Mouse (Mus musculus) midbrain, embryonic 10.5 days (tissue): Measurements from ENCODE around the gene Arhgef18. TPM values are rescaled to one million over a fixed set of nuclear protein-coding genes. Genes with fewer than 3 reads are reported as not detected.
A peak's percentile ranks its signal among the peaks of the same experiment; 100 is the strongest.

Source experiments
- DNase-seq: peaks from one replicate; pipeline ENCODE4 v3.0.0-alpha.2; 2017; ENCODE audit warnings: low spot score
- H3K27ac ChIP-seq: fragments of 300-500 bp; sonication (generic); replicated peaks from 2 replicates; pipeline ENCODE4 v1.5.1; 2016; ENCODE audit warnings: mild to moderate bottlenecking
- H3K27me3 ChIP-seq: fragments of 300-500 bp; sonication (generic); 2 replicates; pipeline ENCODE4 v1.6.1; 2016; ENCODE audit warnings: low read depth, mild to moderate bottlenecking; ENCODE audit not compliant: poor library complexity, severe bottlenecking
- H3K36me3 ChIP-seq: fragments of 300-500 bp; sonication (generic); 2 replicates; pipeline ENCODE4 v1.6.1; 2016; ENCODE audit warnings: mild to moderate bottlenecking, moderate library complexity
- H3K4me1 ChIP-seq: fragments of 300-500 bp; sonication (generic); 2 replicates; pipeline ENCODE4 v1.6.1; 2016
- H3K4me3 ChIP-seq: fragments of 300-500 bp; sonication (generic); 2 replicates; pipeline ENCODE4 v1.5.1; 2016; ENCODE audit warnings: mild to moderate bottlenecking, moderate library complexity
- H3K9me3 ChIP-seq: fragments of 300-500 bp; sonication (generic); replicated peaks from 2 replicates; pipeline ENCODE4 v1.6.1; 2016; ENCODE audit warnings: mild to moderate bottlenecking
- WGBS: fragments of 180-500 bp; shearing (Covaris S2); methylation state at CpG from one replicate; pipeline ENCODE4 v1.1.7; 2016; 5-methylcytosine and 5-hydroxymethylcytosine counted together
- polyA plus RNA-seq: library from polyadenylated mRNA; unstranded; fragments of >200 nt; fragmentation: Nextera tagmentation; extraction: Ambion mirVana; gene quantifications from 2 replicates; pipeline ENCODE4 v1.2.1, GENCODE M21; 2016

Arhgef18 gene
- polyA plus RNA-seq, 1 experiment from 2014 or later, result 10.3 TPM

DNA sequence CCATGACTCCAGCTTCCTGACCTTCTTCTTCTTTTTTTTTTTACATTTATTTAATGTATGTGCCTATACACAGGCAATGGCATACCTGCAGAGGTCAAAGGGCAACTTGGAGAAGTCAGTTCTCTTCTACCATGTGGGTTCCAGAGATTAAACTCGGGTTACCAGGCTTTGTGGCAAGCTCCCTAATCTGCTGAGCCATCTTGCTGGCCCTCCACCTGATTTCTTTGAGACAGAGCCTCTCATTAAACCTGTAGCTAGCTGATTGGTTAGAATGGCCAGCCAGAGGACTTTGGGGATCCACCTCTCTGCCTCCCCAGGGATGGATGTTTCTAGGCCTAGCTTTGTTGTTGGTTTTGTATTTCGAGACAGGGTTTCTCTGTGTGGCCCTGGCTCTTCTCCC lies 18.3 kb downstream of the Arhgef18 start:
- Histone ChIP-seq H3K27ac (no peak overlapping the region), H3K4me1 (peaks cover 33% of the 10 kb centered on the region), H3K9me3 (no peaks in the 10 kb centered on the region), H3K36me3 (peaks cover 7% of the 10 kb centered on the region), H3K27me3 (0 out of 2 replicates have a peak, but pooled peaks cover 4% of the 10 kb centered on the region), H3K4me3 (no peak overlapping the region)
- DNase-seq, result no peak
- 71% methylated on average over 2 of the region's 2 CpGs for WGBS

DNA sequence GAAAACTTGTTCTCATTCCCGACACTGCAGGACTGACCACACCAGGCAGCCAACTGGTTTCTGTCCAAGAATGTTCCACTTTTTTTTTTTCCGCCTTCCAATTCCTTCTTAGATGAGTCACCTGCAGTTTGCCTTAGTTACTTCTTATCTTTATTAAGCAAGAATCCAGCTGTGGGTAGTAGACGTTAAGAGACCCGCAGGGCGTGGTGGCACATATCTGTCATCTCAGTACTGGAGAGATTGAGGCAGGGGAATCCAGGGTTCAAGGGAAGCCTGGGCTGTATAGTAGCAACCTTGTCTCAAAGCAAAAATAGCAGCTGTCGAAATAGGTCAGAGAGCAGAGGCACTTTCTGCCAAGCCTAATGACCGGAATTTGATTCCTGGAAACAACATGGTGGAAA lies 19.1 kb downstream of the Arhgef18 start:
- Histone ChIP-seq H3K4me3 (no peak overlapping the region), H3K36me3 (peaks cover 2% of the 10 kb centered on the region; the same call in 1 of the 2 replicates), H3K4me1 (peaks cover 41% of the 10 kb centered on the region), H3K9me3 (no peaks in the 10 kb centered on the region), H3K27me3 (0 out of 2 replicates have a peak, but pooled peaks cover 4% of the 10 kb centered on the region), H3K27ac (no peak overlapping the region)
- DNase-seq, result no peak
- WGBS, result 90% methylated on average over 7 of the region's 7 CpGs

DNA sequence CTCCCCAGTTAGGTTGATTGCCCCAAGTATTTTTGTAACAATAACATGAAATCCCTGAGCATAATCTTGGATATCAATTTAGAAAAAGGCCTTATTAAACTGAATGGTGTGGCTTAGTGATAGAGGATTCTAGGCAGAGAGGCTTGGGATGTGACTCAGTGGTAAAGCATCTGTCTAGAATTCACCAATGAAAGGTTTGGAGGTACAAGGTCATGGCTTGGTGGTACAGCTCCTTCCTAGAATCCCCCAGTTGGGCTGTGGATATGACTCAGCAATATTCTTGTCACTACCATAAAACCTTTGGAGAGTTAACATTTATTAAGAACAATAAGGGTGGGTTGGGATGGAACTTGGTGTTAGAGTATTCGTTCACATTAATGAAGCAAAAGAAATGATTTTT lies 20.0 kb downstream of the Arhgef18 start:
- DNase-seq, result no peak

DNA sequence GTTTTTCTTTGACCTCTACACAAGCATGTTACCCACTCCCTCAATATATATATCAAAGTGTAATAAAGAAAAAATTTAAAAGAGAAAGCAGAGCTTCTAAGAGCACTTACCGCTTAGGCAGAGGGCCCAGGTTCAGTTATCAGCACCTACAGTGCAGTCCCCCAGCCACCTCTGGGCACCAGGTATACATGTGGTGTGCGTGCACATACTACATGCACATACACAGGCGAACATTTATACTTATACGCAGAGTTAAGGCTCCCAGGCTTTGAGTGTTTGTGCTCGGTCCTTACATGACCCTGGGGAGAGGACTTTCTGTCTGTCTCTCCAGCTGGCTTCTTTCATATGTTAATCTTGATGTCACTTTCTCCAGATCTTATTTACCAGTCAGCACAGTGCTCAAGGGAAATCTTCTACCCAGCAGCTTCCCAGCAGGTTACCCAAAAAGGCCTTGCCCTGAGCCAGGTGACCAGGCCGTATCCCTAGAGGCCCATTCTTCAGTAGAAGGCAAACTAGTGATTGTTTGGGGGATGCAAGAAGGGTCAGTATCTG lies 21.9 kb downstream of the Arhgef18 start:
- Histone ChIP-seq H3K27me3 (0 out of 2 replicates have a peak, but pooled peaks cover 4% of the 10 kb centered on the region), H3K4me1 (peaks cover 56% of the 10 kb centered on the region), H3K27ac (peak overlapping the region; percentile 58)

More for the DNA sequence above, 20.0 kb downstream of the Arhgef18 start:
- H3K27me3 ChIP-seq, result 0 out of 2 replicates have a peak, but pooled peaks cover 4% of the 10 kb centered on the region
- H3K4me1 ChIP-seq, result peaks cover 50% of the 10 kb centered on the region
- WGBS, result 93% methylated on average over 1 of the region's 1 CpGs
- H3K4me3 ChIP-seq, result no peak overlapping the region
- no peaks in the 10 kb centered on the region for H3K9me3 ChIP-seq
- H3K27ac ChIP-seq, result no peak overlapping the region
- H3K36me3 ChIP-seq, result no peaks in the 10 kb centered on the region

DNA sequence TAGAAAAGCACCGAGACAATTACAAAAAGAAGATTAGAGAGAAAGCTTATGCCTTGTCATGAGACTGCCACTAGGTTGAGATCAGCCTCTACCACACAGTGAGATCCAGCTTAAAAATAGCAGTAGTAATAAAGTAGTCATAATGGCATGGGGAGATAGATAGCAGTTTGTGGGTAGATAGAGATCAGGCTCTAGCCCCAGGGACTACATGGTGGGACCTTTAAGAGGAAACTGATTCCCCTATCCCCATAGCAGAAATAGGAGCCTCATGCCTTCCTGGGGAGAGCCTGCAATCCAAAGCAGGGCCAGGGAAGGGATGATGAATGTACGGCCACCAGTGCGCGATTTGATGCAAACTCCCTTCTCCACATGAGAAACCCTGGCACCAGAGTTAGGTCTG lies 22.5 kb downstream of the Arhgef18 start:
- H3K4me3 ChIP-seq, result no peak overlapping the region
- H3K27me3 ChIP-seq, result 0 out of 2 replicates have a peak, but pooled peaks cover 4% of the 10 kb centered on the region
- no peak for DNase-seq
- peak overlapping the region; percentile 58 for H3K27ac ChIP-seq
- H3K4me1 ChIP-seq, result peaks cover 56% of the 10 kb centered on the region
- H3K36me3 ChIP-seq, result no peaks in the 10 kb centered on the region
- 51% methylated on average over 4 of the region's 4 CpGs for WGBS
- no peaks in the 10 kb centered on the region for H3K9me3 ChIP-seq

More for the DNA sequence above, 21.9 kb downstream of the Arhgef18 start:
- Histone ChIP-seq H3K9me3 (no peaks in the 10 kb centered on the region), H3K36me3 (no peaks in the 10 kb centered on the region), H3K4me3 (no peak overlapping the region)
- peak; percentile 16 for DNase-seq
- WGBS, result 39% methylated on average over 6 of the region's 6 CpGs

DNA sequence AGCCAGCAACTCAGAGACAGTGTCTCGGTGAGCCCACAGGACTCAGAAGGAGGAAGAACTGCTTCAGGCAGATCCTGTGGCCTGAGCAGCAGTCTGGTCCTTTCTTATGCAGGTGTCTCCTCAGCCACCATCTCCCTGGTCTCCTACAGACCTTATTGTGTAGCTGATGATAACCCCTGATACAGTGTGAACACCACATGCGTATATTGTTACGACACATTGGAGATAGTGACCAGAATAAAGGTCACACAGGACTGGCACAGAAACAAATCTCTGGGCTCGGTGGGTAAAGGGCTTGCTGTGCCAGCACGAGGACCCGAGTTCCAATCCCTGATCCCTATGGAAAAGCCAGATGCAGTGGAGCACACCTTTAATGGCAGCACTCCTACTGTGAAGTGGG lies 22.9 kb downstream of the Arhgef18 start:
- Histone ChIP-seq H3K27ac (peak overlapping the region; percentile 58; the same call in 1 of the 2 replicates), H3K27me3 (0 out of 2 replicates have a peak, but pooled peaks cover 4% of the 10 kb centered on the region), H3K4me1 (peaks cover 56% of the 10 kb centered on the region), H3K4me3 (no peak overlapping the region), H3K9me3 (no peaks in the 10 kb centered on the region), H3K36me3 (no peaks in the 10 kb centered on the region)
- DNase-seq, result no peak
- 89% methylated on average over 6 of the region's 6 CpGs for WGBS

DNA sequence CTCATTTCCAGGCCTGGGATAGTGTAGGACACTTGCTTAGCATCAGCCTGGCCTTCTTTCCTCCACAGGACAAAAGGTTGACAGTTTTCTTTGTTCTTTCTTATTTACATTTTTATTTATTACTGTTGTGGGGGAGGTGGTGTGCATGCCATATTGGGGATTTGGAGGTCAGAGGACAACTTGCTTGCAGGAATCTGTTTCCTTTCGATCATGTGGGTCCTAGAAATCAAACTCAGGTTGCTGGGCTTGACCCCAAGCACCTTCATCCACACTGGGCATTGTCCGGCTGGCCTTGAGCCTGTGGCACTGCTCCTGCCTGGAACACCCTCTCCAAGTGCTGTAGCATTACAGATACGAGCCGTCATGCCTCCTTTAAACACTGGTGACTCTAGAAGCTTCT lies 24.0 kb downstream of the Arhgef18 start:
- peak; percentile 26 for DNase-seq
- Histone ChIP-seq H3K27ac (peak overlapping the region; percentile 81), H3K4me1 (peaks cover 56% of the 10 kb centered on the region), H3K9me3 (no peaks in the 10 kb centered on the region), H3K27me3 (0 out of 2 replicates have a peak, but pooled peaks cover 4% of the 10 kb centered on the region), H3K4me3 (no peak overlapping the region), H3K36me3 (no peaks in the 10 kb centered on the region)
- WGBS, result 20% methylated on average over 4 of the region's 4 CpGs

GRCm38 (mm10) chr8:3417455-3417854 lies 24.6 kb downstream of the Arhgef18 start:
- Histone ChIP-seq H3K4me1 (peaks cover 56% of the 10 kb centered on the region), H3K4me3 (peak overlapping the region; percentile 9), H3K36me3 (no peaks in the 10 kb centered on the region), H3K27me3 (0 out of 2 replicates have a peak, but pooled peaks cover 4% of the 10 kb centered on the region), H3K9me3 (no peaks in the 10 kb centered on the region), H3K27ac (peak overlapping the region; percentile 81)
- peak; percentile 58 for DNase-seq
- WGBS, result 1% methylated on average over 8 of the region's 8 CpGs

DNA sequence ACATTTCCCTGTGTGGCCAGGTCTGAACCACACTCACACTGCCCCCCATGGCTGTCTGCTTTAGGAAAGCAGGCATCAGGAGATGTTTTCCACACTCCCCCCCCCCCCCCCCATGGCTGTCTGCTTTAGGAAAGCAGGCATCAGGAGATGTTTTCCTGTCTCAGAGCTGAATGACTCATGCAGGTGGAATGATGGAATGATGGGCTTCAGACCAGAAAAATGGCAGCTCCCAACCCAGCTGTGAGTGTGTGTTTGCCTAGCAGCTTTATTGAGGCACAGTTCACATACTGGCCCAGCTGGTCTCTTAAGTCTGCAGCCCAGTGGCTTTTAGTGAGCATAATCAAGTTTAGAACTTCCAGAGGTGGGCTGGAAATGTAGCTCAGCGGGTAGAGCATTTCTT lies 25.3 kb downstream of the Arhgef18 start:
- H3K4me1 ChIP-seq, result peaks cover 56% of the 10 kb centered on the region
- 0 out of 2 replicates have a peak, but pooled peaks cover 4% of the 10 kb centered on the region for H3K27me3 ChIP-seq
- H3K4me3 ChIP-seq, result no peak overlapping the region; the same call in 1 of the 2 replicates
- no peaks in the 10 kb centered on the region for H3K36me3 ChIP-seq
- H3K9me3 ChIP-seq, result no peaks in the 10 kb centered on the region
- H3K27ac ChIP-seq, result peak overlapping the region; percentile 81
- peak; percentile 18 for DNase-seq
- WGBS, result 81% methylated on average over 1 of the region's 1 CpGs

- 0 out of 2 replicates have a peak, but pooled peaks cover 4% of the 10 kb centered on the region for H3K27me3 ChIP-seq
Measured at GRCm38 (mm10) chr8:3420105-3420706, 27.4 kb downstream of the Arhgef18 start.

GRCm38 (mm10) chr8:3421507-3421906 lies 28.7 kb downstream of the Arhgef18 start:
- WGBS, result 93% methylated on average over 5 of the region's 5 CpGs
- Histone ChIP-seq H3K9me3 (no peaks in the 10 kb centered on the region), H3K4me1 (peaks cover 24% of the 10 kb centered on the region), H3K27ac (no peak overlapping the region), H3K27me3 (no peaks in the 10 kb centered on the region), H3K36me3 (no peaks in the 10 kb centered on the region), H3K4me3 (no peak overlapping the region)
- no peak for DNase-seq

More at GRCm38 (mm10) chr8:3420105-3420706, 27.4 kb downstream of the Arhgef18 start:
- Histone ChIP-seq H3K9me3 (no peaks in the 10 kb centered on the region), H3K4me1 (peaks cover 37% of the 10 kb centered on the region), H3K4me3 (no peak overlapping the region), H3K27ac (no peak overlapping the region), H3K36me3 (no peaks in the 10 kb centered on the region)
- WGBS, result 92% methylated on average over 10 of the region's 10 CpGs
- no peak for DNase-seq

- no peaks in the 10 kb centered on the region for H3K4me1 ChIP-seq
- WGBS, result 97% methylated on average over 5 of the region's 5 CpGs
- H3K36me3 ChIP-seq, result peaks cover 32% of the 10 kb centered on the region
- no peaks in the 10 kb centered on the region for H3K9me3 ChIP-seq
- H3K27me3 ChIP-seq, result no peaks in the 10 kb centered on the region
- no peak for DNase-seq
- H3K27ac ChIP-seq, result no peak overlapping the region
- H3K4me3 ChIP-seq, result no peak overlapping the region
Measured at GRCm38 (mm10) chr8:3425217-3425616, 32.4 kb downstream of the Arhgef18 start.

DNA sequence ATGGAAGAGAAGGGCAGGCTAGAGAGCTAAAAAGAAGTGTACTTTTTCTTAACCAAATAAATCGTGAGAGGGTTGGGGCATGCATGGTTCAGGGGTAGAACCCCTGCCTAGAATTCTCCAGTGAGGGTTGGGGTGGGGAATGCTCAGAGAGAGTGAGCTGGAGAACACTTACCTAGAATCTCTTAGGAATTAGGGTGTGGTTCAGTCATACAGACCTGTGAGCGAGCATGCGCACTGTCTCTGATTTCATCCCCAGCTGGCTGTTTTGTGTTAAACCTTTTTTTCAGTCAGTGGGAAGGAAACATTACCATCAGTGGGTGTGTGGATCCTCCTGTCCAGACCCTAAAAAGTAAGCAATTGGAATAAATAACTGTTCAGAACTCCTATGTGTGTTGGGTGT lies 33.4 kb downstream of the Arhgef18 start:
- Histone ChIP-seq H3K4me1 (no peaks in the 10 kb centered on the region), H3K9me3 (no peaks in the 10 kb centered on the region), H3K27ac (no peak overlapping the region), H3K36me3 (peaks cover 42% of the 10 kb centered on the region), H3K4me3 (no peak overlapping the region), H3K27me3 (no peaks in the 10 kb centered on the region)
- DNase-seq, result no peak
- 91% methylated on average over 3 of the region's 3 CpGs for WGBS
